Mouse (Mus musculus): ENCODE measurements at regions not wholly inside any gene's neighbourhood (a gene's known extent, or its start where the extent isn't known, plus 50 kb on each side); places are given as distances from the start of the nearest gene placed in this dataset.

GRCm38 (mm10) chr11:112976914-112977785 lies 195.1 kb downstream of the Sox9 start:
- DNase-seq (ENCODE audit: low spot score in 2 of 2): peak in 1 of 2 experiments; percentile 54

GRCm38 (mm10) chr11:112978884-112979283 lies 196.9 kb downstream of the Sox9 start:
- no peak for DNase-seq (ENCODE audit: low spot score in 2 of 2)

GRCm38 (mm10) chr11:112979413-112979812 lies 197.4 kb downstream of the Sox9 start:
- no peak for DNase-seq (ENCODE audit: low spot score in 2 of 2)

GRCm38 (mm10) chr11:112982165-112982801 lies 200.3 kb downstream of the Sox9 start:
- peak in 1 of 2 experiments; percentile 18 for DNase-seq (ENCODE audit: low spot score in 2 of 2)

- peak; percentile 63 to 85 for DNase-seq (ENCODE audit: low spot score in 2 of 2)
These were observed 201.0 kb downstream of the Sox9 start for GRCm38 (mm10) chr11:112982802-112983591.

- no peak for DNase-seq (ENCODE audit: low spot score in 2 of 2)
These were observed 204.1 kb downstream of the Sox9 start for GRCm38 (mm10) chr11:112986029-112986573.

GRCm38 (mm10) chr11:112987782-112988181 lies 205.8 kb downstream of the Sox9 start:
- no peak for DNase-seq (ENCODE audit: low spot score in 2 of 2)

- peak in 1 of 2 experiments; percentile 66 for DNase-seq (ENCODE audit: low spot score in 2 of 2)
These were observed 206.9 kb downstream of the Sox9 start for GRCm38 (mm10) chr11:112988900-112989299.

GRCm38 (mm10) chr11:112989981-112990512 lies 208.0 kb downstream of the Sox9 start:
- DNase-seq (ENCODE audit: low spot score in 2 of 2): no peak

GRCm38 (mm10) chr11:112990751-112991150 lies 208.7 kb downstream of the Sox9 start:
- no peak for DNase-seq (ENCODE audit: low spot score in 2 of 2)

GRCm38 (mm10) chr11:112991862-112992261 lies 209.8 kb downstream of the Sox9 start:
- DNase-seq (ENCODE audit: low spot score in 2 of 2): no peak

GRCm38 (mm10) chr11:112998777-112999583 lies 217.0 kb downstream of the Sox9 start:
- DNase-seq (ENCODE audit: low spot score in 2 of 2): no peak

GRCm38 (mm10) chr11:113001071-113001470 lies 219.0 kb downstream of the Sox9 start:
- no peak for DNase-seq (ENCODE audit: low spot score in 2 of 2)

GRCm38 (mm10) chr11:113005895-113006294 lies 223.9 kb downstream of the Sox9 start:
- no peak for DNase-seq (ENCODE audit: low spot score in 2 of 2)

GRCm38 (mm10) chr11:113008521-113008920 lies 226.5 kb downstream of the Sox9 start:
- DNase-seq (ENCODE audit: low spot score in 2 of 2): no peak

- DNase-seq (ENCODE audit: low spot score in 2 of 2): no peak
These were observed 227.4 kb downstream of the Sox9 start for GRCm38 (mm10) chr11:113009376-113009775.

- no peak for DNase-seq (ENCODE audit: low spot score in 2 of 2)
These were observed 228.9 kb downstream of the Sox9 start for GRCm38 (mm10) chr11:113010906-113011305.

- peak in 1 of 2 experiments; percentile 79 for DNase-seq (ENCODE audit: low spot score in 2 of 2)
These were observed 232.4 kb downstream of the Sox9 start for GRCm38 (mm10) chr11:113014186-113015010.

- DNase-seq (ENCODE audit: low spot score in 2 of 2): no peak
These were observed 233.8 kb downstream of the Sox9 start for GRCm38 (mm10) chr11:113015686-113016304.
